Mouse (Mus musculus): ENCODE measurements around the gene Gsk3b. TPM values are rescaled to one million over a fixed set of nuclear protein-coding genes. Genes with fewer than 3 reads are reported as not detected.

Gsk3b gene
- total RNA-seq, 4 experiments from 2014 or later, result 67.6 to 79.6 (median 72.0) TPM

- DNase-seq, result no peak
Observed at GRCm38 (mm10) chr16:38285801-38286200, 197.0 kb downstream of the Gsk3b start.

- DNase-seq, result no peak
Observed at GRCm38 (mm10) chr16:38286541-38286940, 197.7 kb downstream of the Gsk3b start.

GRCm38 (mm10) chr16:38287357-38287756 lies 198.6 kb downstream of the Gsk3b start:
- DNase-seq, result no peak

GRCm38 (mm10) chr16:38287762-38288161 lies 199.0 kb downstream of the Gsk3b start:
- DNase-seq, result no peak

GRCm38 (mm10) chr16:38288851-38289250 lies 200.1 kb downstream of the Gsk3b start:
- DNase-seq, result no peak

GRCm38 (mm10) chr16:38290151-38290550 lies 201.3 kb downstream of the Gsk3b start:
- peak; percentile 36 for DNase-seq

- DNase-seq, result no peak
Observed at GRCm38 (mm10) chr16:38294685-38295348, 206.0 kb downstream of the Gsk3b start, which contains the start of gene Nr1i2. Nr1i2 (minus strand) TSS chr16:38294824.

GRCm38 (mm10) chr16:38295349-38295930 lies 206.6 kb downstream of the Gsk3b start:
- DNase-seq, result no peak

Other genes with a start within 250 kb of the Gsk3b start
- under 1 TPM in 2 of 4 experiments, not detected in 2; 0.29 to 0.75 TPM for gene Gm36028, start 227.9 kb upstream of the Gsk3b start, total RNA-seq (2022)
- 100 to 1,000 TPM; 130 to 206 (median 160) TPM for gene Lrrc58, start 220.6 kb upstream of the Gsk3b start, total RNA-seq (2022)
- under 1 TPM; 0.09 to 0.65 (median 0.29) TPM for gene Gpr156, start 172.5 kb upstream of the Gsk3b start, total RNA-seq (2022)
- under 1 TPM in 1 of 4 experiments, not detected in 3; 0.11 TPM for gene Nr1i2, start 205.8 kb downstream of the Gsk3b start, total RNA-seq (2022)